Mouse (Mus musculus): ENCODE results near the gene Gpatch8. TPM values are rescaled to one million over a fixed set of nuclear protein-coding genes. Genes with fewer than 3 reads are reported as not detected.
A peak's percentile ranks its signal among the peaks of the same experiment; 100 is the strongest.

The Gpatch8 gene
- polyA plus RNA-seq, 1 experiment = 5.7 TPM

DNA sequence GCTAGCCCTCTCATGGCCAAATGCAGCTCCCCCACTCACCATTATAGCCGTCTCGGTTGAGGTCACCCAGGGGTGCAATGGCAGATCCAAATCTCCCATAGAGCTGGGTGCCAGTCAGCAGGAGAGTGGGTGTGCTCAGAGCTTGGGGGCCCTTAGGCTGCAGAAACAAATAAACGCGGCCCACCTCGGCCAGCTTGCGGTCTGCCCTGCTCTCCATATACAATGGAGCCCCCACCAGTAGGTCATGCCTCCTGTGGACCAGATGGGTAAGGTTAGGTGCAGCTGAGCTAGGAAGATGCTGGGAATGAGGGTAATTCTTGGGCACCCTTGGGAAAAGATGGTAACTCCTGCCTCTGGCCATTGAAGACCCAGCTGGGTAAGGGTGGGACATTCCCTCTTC, 91.3 kb downstream of the Gpatch8 start:
- H3K9me3 ChIP-seq = no peaks in the 10 kb centered on the region
- peak overlapping the region; percentile 84 for H3K4me3 ChIP-seq (replicated peaks)
- H3K27me3 ChIP-seq (replicated peaks) = no peaks in the 10 kb centered on the region
- TF ChIP-seq GATA1 (IDR thresholded peaks at IDR 0.05; ENCODE audit: borderline replicate concordance, low read length) (no peak), FLI1 (IDR thresholded peaks at IDR 0.05; ENCODE audit: low read length) (no peak)
- peaks cover 96% of the 10 kb centered on the region for H3K36me3 ChIP-seq (replicated peaks; ENCODE audit: low read length)
- H3K4me1 ChIP-seq = peaks cover 89% of the 10 kb centered on the region

DNA sequence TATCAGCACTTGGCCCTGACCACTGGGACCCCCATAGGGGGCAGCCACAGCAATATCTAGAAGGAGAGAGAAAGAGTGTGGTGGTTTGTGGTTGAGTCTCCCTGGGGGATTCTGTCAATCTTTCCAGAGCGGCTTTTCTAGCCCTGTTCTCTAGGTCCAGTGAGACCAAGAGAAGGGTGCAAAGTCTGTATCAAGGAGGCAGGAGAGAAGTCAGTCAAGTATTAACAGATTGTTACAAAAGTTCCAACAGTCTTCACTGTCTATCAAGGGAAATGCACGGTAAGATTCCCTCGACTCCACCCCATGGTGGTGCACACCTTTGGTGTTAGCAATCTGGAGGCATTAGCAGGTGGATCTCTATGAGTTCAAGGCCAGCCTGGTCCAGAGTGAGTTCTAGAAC, 94.4 kb downstream of the Gpatch8 start:
- Histone ChIP-seq H3K4me1 (peaks cover 96% of the 10 kb centered on the region), H3K36me3 (replicated peaks; ENCODE audit: low read length) (peaks cover 100% of the 10 kb centered on the region), H3K27me3 (replicated peaks) (no peaks in the 10 kb centered on the region), H3K9me3 (no peaks in the 10 kb centered on the region), H3K4me3 (replicated peaks) (no peak overlapping the region)
- TF ChIP-seq FLI1 (IDR thresholded peaks at IDR 0.05; ENCODE audit: low read length) (no peak), GATA1 (IDR thresholded peaks at IDR 0.05; ENCODE audit: borderline replicate concordance, low read length) (no peak)

DNA sequence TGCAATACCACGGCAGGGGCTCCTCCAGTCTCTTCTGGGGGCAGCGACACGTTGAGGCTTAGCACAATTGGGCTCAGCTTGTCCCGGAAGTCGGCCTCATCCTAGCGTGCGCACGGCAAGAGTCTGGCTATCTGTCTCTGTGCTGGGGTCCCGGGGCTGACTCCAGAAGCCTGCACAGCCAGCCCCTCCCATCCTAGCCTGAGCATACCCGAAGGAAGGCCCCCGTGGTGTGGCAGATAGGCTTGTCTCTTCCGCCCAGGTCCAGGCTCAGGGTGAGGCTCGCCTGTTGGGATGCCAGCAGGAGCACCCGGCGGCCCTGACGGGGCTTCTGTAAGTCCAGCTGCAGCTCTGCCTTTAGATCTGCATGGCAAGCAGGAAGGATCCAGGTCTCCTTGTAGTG, 95.7 kb downstream of the Gpatch8 start:
- peaks cover 100% of the 10 kb centered on the region for H3K36me3 ChIP-seq (replicated peaks; ENCODE audit: low read length)
- peaks cover 96% of the 10 kb centered on the region for H3K4me1 ChIP-seq
- no peak overlapping the region for H3K4me3 ChIP-seq (replicated peaks)
- no peak for TF ChIP-seq FLI1 (IDR thresholded peaks at IDR 0.05; ENCODE audit: low read length)
- no peak for TF ChIP-seq GATA1 (IDR thresholded peaks at IDR 0.05; ENCODE audit: borderline replicate concordance, low read length)
- H3K9me3 ChIP-seq = no peaks in the 10 kb centered on the region
- no peaks in the 10 kb centered on the region for H3K27me3 ChIP-seq (replicated peaks)

DNA sequence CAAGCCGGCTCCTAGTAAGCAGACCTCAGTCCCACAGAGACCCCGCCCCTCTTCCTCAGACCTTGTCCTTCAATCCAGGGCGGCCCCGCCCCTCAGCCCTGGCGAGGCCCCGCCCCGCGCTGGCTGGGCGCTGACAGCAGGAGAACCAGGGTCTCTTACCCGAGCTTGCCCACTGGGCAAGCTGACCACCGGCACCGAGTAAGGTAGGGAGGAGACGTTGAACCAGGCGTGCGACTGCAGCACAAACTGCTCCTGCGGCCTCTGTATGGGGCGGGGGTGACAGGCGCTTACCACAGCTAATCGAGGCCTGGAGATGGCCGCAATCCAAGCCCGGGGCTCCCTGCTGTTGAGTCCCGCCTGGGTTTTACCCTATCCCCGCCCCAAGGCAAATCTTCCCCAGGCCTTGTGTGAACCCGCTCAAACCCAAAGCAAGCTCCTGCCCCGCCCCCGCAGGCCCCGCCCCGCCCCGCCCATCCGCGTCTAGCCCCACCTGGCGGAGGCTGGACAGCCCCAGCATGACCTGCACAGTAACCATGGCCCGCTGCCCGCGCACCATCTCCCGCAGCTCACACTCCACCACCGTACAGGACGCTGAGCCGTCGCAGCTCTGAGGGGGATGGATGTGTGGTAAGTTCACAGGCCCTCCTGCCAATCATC, 100.3 kb downstream of the Gpatch8 start:
- Histone ChIP-seq H3K4me1 (peaks cover 70% of the 10 kb centered on the region), H3K9me3 (no peaks in the 10 kb centered on the region), H3K4me3 (replicated peaks) (peak overlapping the region; percentile 69), H3K36me3 (replicated peaks; ENCODE audit: low read length) (peaks cover 91% of the 10 kb centered on the region), H3K27me3 (replicated peaks) (no peaks in the 10 kb centered on the region)
- TF ChIP-seq GATA1 (IDR thresholded peaks at IDR 0.05; ENCODE audit: borderline replicate concordance, low read length) (no peak), FLI1 (IDR thresholded peaks at IDR 0.05; ENCODE audit: low read length) (no peak)

GRCm38 (mm10) chr11:102453131-102453530, 103.1 kb downstream of the Gpatch8 start:
- peaks cover 13% of the 10 kb centered on the region for H3K27me3 ChIP-seq (replicated peaks)
- no peak for TF ChIP-seq FLI1 (IDR thresholded peaks at IDR 0.05; ENCODE audit: low read length)
- no peak for TF ChIP-seq GATA1 (IDR thresholded peaks at IDR 0.05; ENCODE audit: borderline replicate concordance, low read length)
- H3K4me1 ChIP-seq = peaks cover 60% of the 10 kb centered on the region

GRCm38 (mm10) chr11:102449043-102450008, 106.9 kb downstream of the Gpatch8 start:
- Histone ChIP-seq H3K27me3 (replicated peaks) (peaks cover 46% of the 10 kb centered on the region), H3K4me3 (replicated peaks) (no peak overlapping the region), H3K36me3 (replicated peaks; ENCODE audit: low read length) (peaks cover 26% of the 10 kb centered on the region), H3K9me3 (no peaks in the 10 kb centered on the region), H3K4me1 (peaks cover 55% of the 10 kb centered on the region)
- TF ChIP-seq FLI1 (IDR thresholded peaks at IDR 0.05; ENCODE audit: low read length) = no peak
- no peak for TF ChIP-seq GATA1 (IDR thresholded peaks at IDR 0.05; ENCODE audit: borderline replicate concordance, low read length)

More at GRCm38 (mm10) chr11:102453131-102453530, 103.1 kb downstream of the Gpatch8 start:
- H3K36me3 ChIP-seq (replicated peaks; ENCODE audit: low read length) = peaks cover 64% of the 10 kb centered on the region
- no peak overlapping the region for H3K4me3 ChIP-seq (replicated peaks)
- no peaks in the 10 kb centered on the region for H3K9me3 ChIP-seq

DNA sequence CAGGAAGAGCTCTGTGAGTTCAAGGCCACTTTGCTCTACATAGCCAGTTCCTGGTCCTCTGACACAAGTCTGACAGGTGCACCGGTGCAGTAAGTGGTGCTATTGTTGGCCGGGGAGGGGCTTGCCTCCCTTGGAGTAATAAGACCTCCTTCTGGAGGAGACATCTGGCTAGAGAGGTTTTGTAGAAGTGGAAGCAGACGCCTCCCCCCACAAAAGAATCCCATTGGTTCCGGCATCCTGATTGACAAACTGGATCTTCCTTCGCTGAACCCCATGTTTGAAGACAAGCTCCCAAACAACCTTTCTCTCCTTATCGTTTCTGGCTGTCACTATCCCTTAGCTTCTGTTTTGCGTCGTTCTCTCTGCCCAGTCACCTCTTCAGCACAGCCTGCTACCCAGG, 107.9 kb downstream of the Gpatch8 start:
- peaks cover 55% of the 10 kb centered on the region for H3K4me1 ChIP-seq
- TF ChIP-seq GATA1 (IDR thresholded peaks at IDR 0.05; ENCODE audit: borderline replicate concordance, low read length) (no peak), FLI1 (IDR thresholded peaks at IDR 0.05; ENCODE audit: low read length) (no peak)
- H3K27me3 ChIP-seq (replicated peaks) = peaks cover 56% of the 10 kb centered on the region
- H3K36me3 ChIP-seq (replicated peaks; ENCODE audit: low read length) = peaks cover 16% of the 10 kb centered on the region
- peak overlapping the region; percentile 23 for H3K4me3 ChIP-seq (replicated peaks)
- no peaks in the 10 kb centered on the region for H3K9me3 ChIP-seq

- Histone ChIP-seq H3K36me3 (replicated peaks; ENCODE audit: low read length) (peaks cover 8% of the 10 kb centered on the region), H3K4me1 (peaks cover 51% of the 10 kb centered on the region), H3K4me3 (replicated peaks) (peak within 1 kb of the TSS; percentile 95), H3K9me3 (no peaks in the 10 kb centered on the region), H3K27me3 (replicated peaks) (peaks cover 61% of the 10 kb centered on the region)
- TF ChIP-seq GATA1 (IDR thresholded peaks at IDR 0.05; ENCODE audit: borderline replicate concordance, low read length) = no peak
- no peak for TF ChIP-seq FLI1 (IDR thresholded peaks at IDR 0.05; ENCODE audit: low read length)
Observed at GRCm38 (mm10) chr11:102447497-102447896, 108.7 kb downstream of the Gpatch8 start, which contains the start of gene Fam171a2. Fam171a2 (minus strand) TSS chr11:102447682.

DNA sequence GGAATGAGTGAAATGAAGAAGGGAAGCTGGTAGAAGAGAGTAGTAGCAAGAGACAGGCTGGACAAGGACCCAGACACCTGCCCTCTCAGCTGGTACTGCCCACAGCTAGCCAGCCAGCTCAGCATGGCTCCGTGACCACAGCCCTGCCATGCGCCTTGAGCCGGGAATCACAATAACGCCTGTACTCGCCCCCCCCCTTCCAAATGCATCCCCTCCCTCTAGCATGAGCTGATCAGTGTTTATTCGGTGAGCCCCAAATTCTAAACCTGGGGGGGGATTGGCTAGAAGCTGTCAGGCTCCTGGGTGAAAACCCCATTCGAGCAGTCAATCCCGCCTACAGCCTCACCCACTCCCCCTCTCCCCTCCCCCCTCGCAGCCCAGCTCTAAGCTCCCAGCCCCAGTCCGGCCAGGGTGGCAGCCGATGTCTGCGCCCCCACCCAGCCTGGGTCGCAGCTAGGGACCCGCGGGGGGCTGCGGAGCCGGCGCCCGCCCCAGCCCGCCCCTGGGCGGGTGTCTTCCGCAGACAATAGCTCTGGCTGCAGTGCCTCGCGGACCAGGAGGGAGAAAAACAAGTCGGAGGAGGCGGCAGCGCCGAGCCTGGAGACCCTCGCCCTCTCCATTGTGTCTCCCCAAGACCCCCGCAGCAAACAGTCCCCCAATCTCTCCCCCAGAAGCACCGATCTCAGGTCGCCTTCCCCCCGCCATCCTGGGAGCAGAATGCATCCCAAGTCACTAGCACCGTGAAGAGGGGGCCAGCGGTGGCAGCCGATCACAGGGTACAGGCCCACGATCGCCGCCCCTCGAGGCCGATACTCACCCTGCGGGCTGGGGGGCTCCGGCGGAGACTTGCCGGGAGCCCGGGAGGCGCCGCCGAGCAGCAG, 109.4 kb downstream of the Gpatch8 start:
- TF ChIP-seq GATA1 (IDR thresholded peaks at IDR 0.05; ENCODE audit: borderline replicate concordance, low read length) = no peak
- TF ChIP-seq FLI1 (IDR thresholded peaks at IDR 0.05; ENCODE audit: low read length) = no peak
- Histone ChIP-seq H3K36me3 (replicated peaks; ENCODE audit: low read length) (peaks cover under 1% of the 10 kb centered on the region), H3K27me3 (replicated peaks) (peaks cover 65% of the 10 kb centered on the region), H3K4me1 (peaks cover 46% of the 10 kb centered on the region), H3K9me3 (no peaks in the 10 kb centered on the region), H3K4me3 (replicated peaks) (peak overlapping the region; percentile 95)
